Mouse (Mus musculus) liver, adult 2 months (tissue): Measurements from ENCODE around the gene Cox8a. TPM values are rescaled to one million over a fixed set of nuclear protein-coding genes. Genes with fewer than 3 reads are reported as not detected.

Experiments
- DNase-seq: peaks from one replicate; pipeline ENCODE4 v3.0.0-alpha.2; 2011; ENCODE audit warnings: low read depth, low spot score; ENCODE audit errors: extremely low read depth
- H3K27ac ChIP-seq: fragments of 200-500 bp; replicated peaks from 2 replicates; pipeline ENCODE4 v1.5.1; 2012; ENCODE audit warnings: low read depth, mild to moderate bottlenecking, control low read depth, inconsistent platforms, low read length; ENCODE audit not compliant: insufficient read depth
- H3K27me3 ChIP-seq: fragments of 200-500 bp; 2 replicates; pipeline ENCODE4 v1.6.1; 2012; ENCODE audit warnings: mild to moderate bottlenecking, moderate library complexity, low read length, inconsistent platforms; ENCODE audit not compliant: control insufficient read depth, insufficient read depth
- H3K36me3 ChIP-seq: fragments of 200-500 bp; 2 replicates; pipeline ENCODE4 v1.6.1; 2012; ENCODE audit warnings: low read length, inconsistent platforms; ENCODE audit not compliant: control insufficient read depth, insufficient read depth
- H3K4me1 ChIP-seq: fragments of 200-500 bp; 2 replicates; pipeline ENCODE4 v1.6.1; 2011; ENCODE audit warnings: low read length; ENCODE audit not compliant: control insufficient read depth, insufficient read depth
- H3K4me3 ChIP-seq: fragments of 200-500 bp; 2 replicates; pipeline ENCODE4 v1.5.1; 2011; ENCODE audit warnings: low read depth, mild to moderate bottlenecking, control low read depth, low read length, moderate library complexity; ENCODE audit not compliant: insufficient read depth
- H3K79me2 ChIP-seq: fragments of 200-500 bp; 2 replicates; pipeline ENCODE4 v1.6.1; 2012; ENCODE audit warnings: inconsistent platforms, mild to moderate bottlenecking, low read length, moderate library complexity; ENCODE audit not compliant: control insufficient read depth, insufficient read depth
- H3K9ac ChIP-seq: fragments of 200-500 bp; 2 replicates; pipeline ENCODE4 v1.6.1; 2012; ENCODE audit warnings: low read depth, mild to moderate bottlenecking, control low read depth, inconsistent platforms, low read length
- CTCF ChIP-seq: fragments of 200-500 bp; IDR thresholded peaks from 2 replicates; pipeline ENCODE4 v1.5.1; 2011; ENCODE audit warnings: low read depth, low read length, control low read depth
- POLR2A ChIP-seq: fragments of 200-500 bp; IDR thresholded peaks from 2 replicates; pipeline ENCODE4 v1.6.1; 2011; ENCODE audit warnings: low read length, control low read depth; ENCODE audit not compliant: insufficient read depth; ENCODE audit errors: extremely low read depth
- WGBS: fragments of 180-500 bp; shearing (Covaris S2); methylation state at CpG from one replicate; pipeline ENCODE4 v1.1.7; 2018; 5-methylcytosine and 5-hydroxymethylcytosine counted together
- polyA plus RNA-seq: library from polyadenylated mRNA; depleted of rRNA; stranded (reverse); fragments of >200 nt; gene quantifications from 2 replicates; pipeline ENCODE4 v1.2.3, GENCODE M21; 2012
- total RNA-seq: library from RNA; depleted of rRNA; stranded (reverse); fragments of >200 nt; gene quantifications from 2 replicates; pipeline ENCODE4 v1.2.3, GENCODE M21; 2014

Gene Cox8a
- total and polyA plus RNA-seq, 2 experiments = 252 to 1,697 TPM

- Histone ChIP-seq H3K36me3 (no peaks in the 10 kb centered on the region), H3K4me3 (no peak overlapping the region), H3K9ac (no peak overlapping the region), H3K27me3 (no peaks in the 10 kb centered on the region), H3K27ac (no peak overlapping the region), H3K4me1 (peaks cover 22% of the 10 kb centered on the region), H3K79me2 (no peaks in the 10 kb centered on the region)
- no peak for DNase-seq
- WGBS = 94% methylated on average over 4 of the region's 4 CpGs
- TF ChIP-seq CTCF = no peak
Measured at GRCm38 (mm10) chr19:7189026-7189425, 28.4 kb downstream of the Cox8a start.

GRCm38 (mm10) chr19:7187157-7187556 is 30.3 kb downstream of the Cox8a start:
- H3K79me2 ChIP-seq = no peaks in the 10 kb centered on the region
- DNase-seq = no peak
- no peak overlapping the region for H3K4me3 ChIP-seq
- H3K9ac ChIP-seq = no peak overlapping the region
- H3K27ac ChIP-seq = no peak overlapping the region
- 93% methylated on average over 5 of the region's 5 CpGs for WGBS
- no peaks in the 10 kb centered on the region for H3K27me3 ChIP-seq
- TF ChIP-seq POLR2A (no peak), CTCF (no peak)
- H3K4me1 ChIP-seq = peaks cover 11% of the 10 kb centered on the region
- H3K36me3 ChIP-seq = no peaks in the 10 kb centered on the region

GRCm38 (mm10) chr19:7185715-7186291 is 31.6 kb downstream of the Cox8a start:
- TF ChIP-seq CTCF = no peak
- no peak for TF ChIP-seq POLR2A
- Histone ChIP-seq H3K27ac (no peak overlapping the region), H3K79me2 (no peaks in the 10 kb centered on the region), H3K4me1 (peaks cover 4% of the 10 kb centered on the region), H3K4me3 (no peak overlapping the region), H3K9ac (no peak overlapping the region), H3K27me3 (no peaks in the 10 kb centered on the region), H3K36me3 (no peaks in the 10 kb centered on the region)
- 72% methylated on average over 18 of the region's 18 CpGs for WGBS
- no peak for DNase-seq

GRCm38 (mm10) chr19:7185059-7185458 is 32.4 kb downstream of the Cox8a start:
- WGBS = 82% methylated on average over 4 of the region's 4 CpGs
- DNase-seq = no peak
- H3K27me3 ChIP-seq = no peaks in the 10 kb centered on the region
- peaks cover 5% of the 10 kb centered on the region for H3K4me1 ChIP-seq
- no peaks in the 10 kb centered on the region for H3K79me2 ChIP-seq
- H3K27ac ChIP-seq = no peak overlapping the region
- no peaks in the 10 kb centered on the region for H3K36me3 ChIP-seq
- H3K4me3 ChIP-seq = no peak overlapping the region
- no peak overlapping the region for H3K9ac ChIP-seq
- TF ChIP-seq CTCF = no peak
- no peak for TF ChIP-seq POLR2A

GRCm38 (mm10) chr19:7183419-7183818 is 34.0 kb downstream of the Cox8a start:
- no peak for DNase-seq
- H3K27me3 ChIP-seq = no peaks in the 10 kb centered on the region
- no peak overlapping the region for H3K4me3 ChIP-seq
- H3K79me2 ChIP-seq = no peaks in the 10 kb centered on the region
- peaks cover 5% of the 10 kb centered on the region for H3K4me1 ChIP-seq
- TF ChIP-seq POLR2A (no peak), CTCF (no peak)
- H3K36me3 ChIP-seq = no peaks in the 10 kb centered on the region
- no peak overlapping the region for H3K9ac ChIP-seq
- no peak overlapping the region for H3K27ac ChIP-seq
- 94% methylated on average over 11 of the region's 11 CpGs for WGBS

GRCm38 (mm10) chr19:7182273-7182949 is 35.0 kb downstream of the Cox8a start:
- Histone ChIP-seq H3K27me3 (no peaks in the 10 kb centered on the region), H3K9ac (no peak overlapping the region), H3K4me1 (peaks cover 5% of the 10 kb centered on the region), H3K36me3 (no peaks in the 10 kb centered on the region), H3K4me3 (no peak overlapping the region), H3K27ac (no peak overlapping the region), H3K79me2 (no peaks in the 10 kb centered on the region)
- TF ChIP-seq POLR2A (no peak), CTCF (no peak)
- DNase-seq = peak; percentile 55
- 25% methylated on average over 23 of the region's 23 CpGs for WGBS
